Mouse (Mus musculus): Measurements from ENCODE around the gene Fam81a. TPM values are rescaled to one million over a fixed set of nuclear protein-coding genes. Genes with fewer than 3 reads are reported as not detected.
A peak's percentile ranks its signal among the peaks of the same experiment; 100 is the strongest.

Fam81a gene
- polyA plus RNA-seq, 1 experiment, result 0.32 TPM

DNA sequence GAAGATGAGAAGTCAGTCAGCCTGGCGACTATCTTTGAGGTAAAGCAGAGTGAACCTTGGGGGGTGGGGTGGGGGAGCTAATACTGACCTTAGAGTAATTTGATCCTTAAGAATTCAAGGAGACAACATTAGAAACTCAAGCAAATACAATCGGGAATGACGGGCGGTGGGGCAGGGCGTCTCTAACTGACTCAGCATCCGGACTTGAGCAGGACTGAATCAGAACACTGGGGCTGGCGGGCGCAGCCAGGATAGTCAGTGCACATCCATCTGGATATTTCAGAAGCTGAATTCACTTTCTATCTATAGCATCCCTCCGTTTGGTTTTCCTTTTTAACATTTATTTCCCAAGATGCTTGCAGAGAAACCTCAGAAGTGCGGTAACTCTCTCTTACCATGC is 17.7 kb upstream of the Fam81a start:
- Histone ChIP-seq H3K36me3 (ENCODE audit: control insufficient read depth, insufficient read depth, low read length) (no peaks in the 10 kb centered on the region), H3K4me1 (ENCODE audit: control insufficient read depth, insufficient read depth, low read length) (peaks cover 6% of the 10 kb centered on the region; the same call in 1 of the 2 replicates), H3K4me3 (ENCODE audit: control insufficient read depth, low read depth, low read length) (peak overlapping the region; percentile 84), H3K27ac (ENCODE audit: control insufficient read depth, insufficient read depth, low read depth, low read length) (peak overlapping the region; percentile 43; the same call in 1 of the 2 replicates), H3K27me3 (ENCODE audit: control insufficient read depth, insufficient read depth, low read length) (no peaks in the 10 kb centered on the region)
- no peak; the same call in 1 of the 2 replicates for TF ChIP-seq POLR2A (IDR thresholded peaks at IDR 0.05; ENCODE audit: control insufficient read depth, low read depth, low read length)
- no peak for TF ChIP-seq CTCF (IDR thresholded peaks at IDR 0.05; ENCODE audit: control insufficient read depth, insufficient read depth, insufficient replicate concordance, low read depth, low read length)

DNA sequence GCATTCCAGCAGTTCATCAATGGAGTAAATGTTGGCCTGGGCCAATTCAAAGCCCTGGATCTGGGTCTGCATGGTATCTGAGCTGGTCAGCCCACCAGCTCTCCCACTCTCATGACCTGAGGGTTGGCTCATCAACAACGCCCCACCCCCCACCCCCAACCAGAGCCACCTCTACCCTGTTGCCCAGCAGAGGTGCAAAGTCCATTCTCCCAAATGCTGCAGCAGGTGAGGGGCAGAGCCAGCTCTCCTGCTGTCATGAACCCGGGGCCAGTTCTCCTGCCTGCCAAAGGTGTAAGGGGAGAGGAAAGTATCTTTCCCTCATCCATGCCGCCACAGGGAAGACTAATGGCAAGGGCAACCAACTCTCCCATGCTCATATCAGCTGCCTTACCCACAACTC is 5.3 kb upstream of the Fam81a start:
- Histone ChIP-seq H3K4me3 (ENCODE audit: control insufficient read depth, low read depth, low read length) (no peak overlapping the region), H3K27me3 (ENCODE audit: control insufficient read depth, insufficient read depth, low read length) (no peaks in the 10 kb centered on the region), H3K27ac (ENCODE audit: control insufficient read depth, insufficient read depth, low read depth, low read length) (no peak overlapping the region), H3K4me1 (ENCODE audit: control insufficient read depth, insufficient read depth, low read length) (no peaks in the 10 kb centered on the region), H3K36me3 (ENCODE audit: control insufficient read depth, insufficient read depth, low read length) (no peaks in the 10 kb centered on the region)
- TF ChIP-seq POLR2A (IDR thresholded peaks at IDR 0.05; ENCODE audit: control insufficient read depth, low read depth, low read length) (no peak), CTCF (IDR thresholded peaks at IDR 0.05; ENCODE audit: control insufficient read depth, insufficient read depth, insufficient replicate concordance, low read depth, low read length) (no peak)

DNA sequence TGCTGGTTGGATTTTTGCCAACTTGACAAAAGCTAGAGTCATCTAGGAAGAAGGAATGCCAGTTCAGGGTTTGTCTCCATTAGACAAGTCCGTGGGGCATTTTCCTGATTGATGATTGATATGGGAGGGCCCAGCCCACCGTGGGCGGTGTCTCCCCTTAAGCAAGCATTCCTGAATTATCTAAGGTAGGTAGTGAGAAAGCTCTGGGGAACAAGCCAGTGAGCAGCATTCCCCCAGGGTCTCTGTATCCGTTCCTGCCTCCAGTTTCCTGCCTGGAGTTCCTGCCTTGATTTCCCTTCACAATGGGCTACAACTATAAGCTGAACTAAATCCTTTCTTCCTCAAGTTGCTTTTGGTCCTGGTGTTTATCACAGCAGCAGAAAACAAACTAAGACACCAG is 3.1 kb upstream of the Fam81a start:
- TF ChIP-seq POLR2A (IDR thresholded peaks at IDR 0.05; ENCODE audit: control insufficient read depth, low read depth, low read length) (no peak), CTCF (IDR thresholded peaks at IDR 0.05; ENCODE audit: control insufficient read depth, insufficient read depth, insufficient replicate concordance, low read depth, low read length) (no peak)
- Histone ChIP-seq H3K4me3 (ENCODE audit: control insufficient read depth, low read depth, low read length) (no peak overlapping the region), H3K27ac (ENCODE audit: control insufficient read depth, insufficient read depth, low read depth, low read length) (no peak overlapping the region), H3K27me3 (ENCODE audit: control insufficient read depth, insufficient read depth, low read length) (no peaks in the 10 kb centered on the region), H3K4me1 (ENCODE audit: control insufficient read depth, insufficient read depth, low read length) (peaks cover 9% of the 10 kb centered on the region), H3K36me3 (ENCODE audit: control insufficient read depth, insufficient read depth, low read length) (no peaks in the 10 kb centered on the region)

DNA sequence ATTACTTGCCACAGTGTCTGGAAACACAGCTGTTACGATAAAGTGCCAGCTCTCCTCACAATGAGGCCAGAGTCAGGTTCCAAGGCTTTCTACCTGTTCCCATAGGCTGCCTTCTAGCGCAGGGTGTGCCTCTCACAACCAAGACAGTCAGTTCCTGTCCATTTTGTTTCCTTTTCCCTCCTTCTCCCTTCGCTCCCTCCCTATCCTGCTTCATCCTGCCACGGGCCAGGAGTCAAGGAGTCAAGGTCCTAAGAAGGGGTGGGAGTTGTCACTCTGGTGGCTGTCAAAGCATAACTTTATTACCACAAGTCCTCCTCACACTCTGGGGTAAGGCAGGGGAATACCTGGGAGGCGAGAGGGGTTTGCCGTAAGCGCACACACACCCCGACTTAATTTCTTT is 966 bp upstream of the Fam81a start:
- Histone ChIP-seq H3K4me1 (ENCODE audit: control insufficient read depth, insufficient read depth, low read length) (peaks cover 9% of the 10 kb centered on the region), H3K36me3 (ENCODE audit: control insufficient read depth, insufficient read depth, low read length) (no peaks in the 10 kb centered on the region), H3K27ac (ENCODE audit: control insufficient read depth, insufficient read depth, low read depth, low read length) (no peak overlapping the region), H3K4me3 (ENCODE audit: control insufficient read depth, low read depth, low read length) (no peak overlapping the region), H3K27me3 (ENCODE audit: control insufficient read depth, insufficient read depth, low read length) (no peaks in the 10 kb centered on the region)
- TF ChIP-seq POLR2A (IDR thresholded peaks at IDR 0.05; ENCODE audit: control insufficient read depth, low read depth, low read length) (no peak), CTCF (IDR thresholded peaks at IDR 0.05; ENCODE audit: control insufficient read depth, insufficient read depth, insufficient replicate concordance, low read depth, low read length) (no peak)

DNA sequence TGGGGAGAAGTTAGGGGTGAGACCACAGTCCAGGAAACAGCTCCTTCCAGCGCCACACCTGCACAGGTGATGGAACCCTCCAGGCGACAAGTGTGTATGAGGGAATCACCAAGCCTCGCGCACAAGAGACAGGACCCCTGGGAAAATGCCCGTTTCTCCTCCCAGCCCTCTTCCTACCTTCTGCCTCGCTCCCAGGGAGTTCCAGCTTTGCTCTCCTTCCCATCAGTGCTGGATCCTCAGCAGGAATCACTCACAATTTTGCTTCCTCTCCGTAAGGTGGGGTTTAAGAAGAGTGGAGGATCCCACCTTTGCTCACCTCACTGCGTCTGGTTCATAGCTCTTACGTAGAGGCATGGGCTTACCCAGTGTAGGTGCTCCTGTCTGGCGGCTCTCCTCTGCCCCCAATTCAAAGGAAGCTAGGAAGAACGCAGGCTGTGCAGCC is 454 bp downstream of the Fam81a start:
- TF ChIP-seq CTCF (IDR thresholded peaks at IDR 0.05; ENCODE audit: control insufficient read depth, insufficient read depth, insufficient replicate concordance, low read depth, low read length) (no peak), POLR2A (IDR thresholded peaks at IDR 0.05; ENCODE audit: control insufficient read depth, low read depth, low read length) (no peak)
- H3K4me3 ChIP-seq (ENCODE audit: control insufficient read depth, low read depth, low read length), result peak overlapping the region; percentile 56
- no peaks in the 10 kb centered on the region for H3K27me3 ChIP-seq (ENCODE audit: control insufficient read depth, insufficient read depth, low read length)
- no peak overlapping the region for H3K27ac ChIP-seq (ENCODE audit: control insufficient read depth, insufficient read depth, low read depth, low read length)
- peaks cover 9% of the 10 kb centered on the region for H3K4me1 ChIP-seq (ENCODE audit: control insufficient read depth, insufficient read depth, low read length)
- no peaks in the 10 kb centered on the region for H3K36me3 ChIP-seq (ENCODE audit: control insufficient read depth, insufficient read depth, low read length)

DNA sequence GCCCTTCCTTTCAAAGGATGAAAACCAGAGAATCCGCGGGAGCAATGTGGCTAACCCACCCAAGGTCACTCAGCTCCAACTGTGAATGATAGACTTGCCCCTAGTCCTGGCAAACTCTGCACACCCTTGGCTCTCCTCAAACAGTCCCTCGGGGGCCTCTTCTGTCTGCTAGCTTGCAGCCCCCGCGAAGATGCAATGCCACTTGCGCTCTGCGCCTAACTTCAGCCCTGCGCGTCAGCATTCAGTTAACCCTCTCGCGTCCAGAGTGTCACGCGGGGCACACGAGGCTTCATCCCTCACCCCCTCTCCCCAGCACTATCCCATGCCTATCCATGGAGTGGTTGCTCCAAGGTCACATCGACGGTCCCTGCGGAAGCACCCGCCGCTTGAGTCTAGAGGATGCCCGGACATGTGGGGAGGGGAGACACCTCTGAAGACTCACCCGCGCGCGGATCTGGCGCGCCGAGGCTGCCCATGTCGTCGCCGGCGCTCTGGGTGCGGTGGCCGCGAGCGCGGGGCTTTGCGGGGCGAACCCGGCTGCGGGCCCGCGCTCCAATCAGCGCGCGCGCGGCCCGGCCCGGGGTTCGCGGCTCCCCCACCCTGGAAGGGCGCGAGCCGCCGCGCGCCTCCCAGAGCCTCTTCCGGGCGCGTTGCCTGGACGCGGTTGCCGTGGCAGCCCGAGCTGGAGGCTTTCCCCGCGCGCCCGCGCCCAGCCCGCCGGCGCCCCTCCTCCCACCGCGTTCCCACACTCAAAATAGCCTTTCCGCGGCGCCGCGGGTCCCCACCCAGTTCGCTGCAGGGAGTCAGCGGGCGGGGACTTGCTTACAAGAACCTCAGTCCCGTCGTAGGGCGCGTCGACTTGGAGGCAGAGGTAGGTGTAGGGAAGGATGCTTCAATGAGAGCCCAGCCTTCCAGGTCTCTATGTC is 1.2 kb downstream of the Fam81a start:
- H3K36me3 ChIP-seq (ENCODE audit: control insufficient read depth, insufficient read depth, low read length), result no peaks in the 10 kb centered on the region
- no peaks in the 10 kb centered on the region for H3K27me3 ChIP-seq (ENCODE audit: control insufficient read depth, insufficient read depth, low read length)
- TF ChIP-seq POLR2A (IDR thresholded peaks at IDR 0.05; ENCODE audit: control insufficient read depth, low read depth, low read length), result no peak; the same call in 1 of the 2 replicates
- TF ChIP-seq CTCF (IDR thresholded peaks at IDR 0.05; ENCODE audit: control insufficient read depth, insufficient read depth, insufficient replicate concordance, low read depth, low read length), result no peak
- peak overlapping the region; percentile 56 for H3K4me3 ChIP-seq (ENCODE audit: control insufficient read depth, low read depth, low read length)
- H3K27ac ChIP-seq (ENCODE audit: control insufficient read depth, insufficient read depth, low read depth, low read length), result no peak overlapping the region
- H3K4me1 ChIP-seq (ENCODE audit: control insufficient read depth, insufficient read depth, low read length), result peaks cover 9% of the 10 kb centered on the region

DNA sequence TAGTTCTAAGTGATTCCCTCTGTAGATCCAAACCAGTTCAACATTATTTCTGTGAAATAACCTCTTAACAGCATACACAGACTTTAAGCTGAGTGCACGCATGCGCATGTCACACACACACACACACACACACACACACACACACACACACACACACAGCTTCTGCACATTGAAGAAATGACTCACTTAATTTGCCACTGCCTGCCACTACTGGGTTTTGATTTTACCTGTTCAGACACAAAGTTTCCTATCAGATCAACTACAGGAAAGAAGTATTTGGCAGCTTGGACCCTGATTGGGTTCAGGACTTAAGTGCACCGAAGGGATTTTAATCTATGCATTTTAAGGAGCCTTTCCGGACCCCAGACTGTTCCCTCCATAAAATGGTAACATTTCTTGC is 2.0 kb downstream of the Fam81a start:
- Histone ChIP-seq H3K27me3 (ENCODE audit: control insufficient read depth, insufficient read depth, low read length) (no peaks in the 10 kb centered on the region), H3K4me3 (ENCODE audit: control insufficient read depth, low read depth, low read length) (no peak overlapping the region), H3K27ac (ENCODE audit: control insufficient read depth, insufficient read depth, low read depth, low read length) (no peak overlapping the region), H3K36me3 (ENCODE audit: control insufficient read depth, insufficient read depth, low read length) (no peaks in the 10 kb centered on the region), H3K4me1 (ENCODE audit: control insufficient read depth, insufficient read depth, low read length) (peaks cover 9% of the 10 kb centered on the region)
- no peak for TF ChIP-seq CTCF (IDR thresholded peaks at IDR 0.05; ENCODE audit: control insufficient read depth, insufficient read depth, insufficient replicate concordance, low read depth, low read length)
- TF ChIP-seq POLR2A (IDR thresholded peaks at IDR 0.05; ENCODE audit: control insufficient read depth, low read depth, low read length), result no peak

All from testis, adult 2 months (tissue).